Mouse (Mus musculus) CD4-positive naive resting alpha-beta T cell, adult 76 days (primary cell): ENCODE measurements around the gene 4921539E11Rik. TPM values are rescaled to one million over a fixed set of nuclear protein-coding genes. Genes with fewer than 3 reads are reported as not detected.

ENCODE experiments used
- total RNA-seq: library from RNA; stranded (reverse); gene quantifications from one replicate; pipeline ENCODE4 v1.2.4, GENCODE M21; 2023

Gene 4921539E11Rik
- total RNA-seq, result not detected

DNA sequence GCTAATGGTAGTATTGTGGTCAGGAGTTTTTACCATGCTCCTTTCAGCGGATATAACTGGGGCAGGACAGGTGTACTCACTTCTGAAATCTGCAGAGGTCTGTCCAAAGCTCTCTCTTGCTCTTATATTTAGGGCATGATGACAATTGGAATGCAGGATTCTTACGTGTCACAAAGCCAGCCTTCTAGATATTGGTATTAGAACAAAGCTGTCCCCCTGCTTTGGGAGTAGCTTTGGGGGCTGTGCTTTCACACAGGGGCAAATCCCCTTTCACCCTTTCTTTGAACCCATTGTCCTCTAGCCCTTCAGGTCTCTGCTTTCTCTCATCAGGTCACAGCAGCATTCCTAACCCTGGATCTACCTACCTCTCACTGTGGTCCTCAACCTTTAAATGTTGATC lies at the start of gene 4921539E11Rik:
TSS of gene 4921539E11Rik (minus strand) at position 101 of the 400 bp plus-strand sequence.

GRCm38 (mm10) chr4:103313587-103314525 lies 23.2 kb upstream of the 4921539E11Rik start, which contains the start of gene Oma1:
TSS of gene Oma1 (plus strand) at chr4:103313812.

DNA sequence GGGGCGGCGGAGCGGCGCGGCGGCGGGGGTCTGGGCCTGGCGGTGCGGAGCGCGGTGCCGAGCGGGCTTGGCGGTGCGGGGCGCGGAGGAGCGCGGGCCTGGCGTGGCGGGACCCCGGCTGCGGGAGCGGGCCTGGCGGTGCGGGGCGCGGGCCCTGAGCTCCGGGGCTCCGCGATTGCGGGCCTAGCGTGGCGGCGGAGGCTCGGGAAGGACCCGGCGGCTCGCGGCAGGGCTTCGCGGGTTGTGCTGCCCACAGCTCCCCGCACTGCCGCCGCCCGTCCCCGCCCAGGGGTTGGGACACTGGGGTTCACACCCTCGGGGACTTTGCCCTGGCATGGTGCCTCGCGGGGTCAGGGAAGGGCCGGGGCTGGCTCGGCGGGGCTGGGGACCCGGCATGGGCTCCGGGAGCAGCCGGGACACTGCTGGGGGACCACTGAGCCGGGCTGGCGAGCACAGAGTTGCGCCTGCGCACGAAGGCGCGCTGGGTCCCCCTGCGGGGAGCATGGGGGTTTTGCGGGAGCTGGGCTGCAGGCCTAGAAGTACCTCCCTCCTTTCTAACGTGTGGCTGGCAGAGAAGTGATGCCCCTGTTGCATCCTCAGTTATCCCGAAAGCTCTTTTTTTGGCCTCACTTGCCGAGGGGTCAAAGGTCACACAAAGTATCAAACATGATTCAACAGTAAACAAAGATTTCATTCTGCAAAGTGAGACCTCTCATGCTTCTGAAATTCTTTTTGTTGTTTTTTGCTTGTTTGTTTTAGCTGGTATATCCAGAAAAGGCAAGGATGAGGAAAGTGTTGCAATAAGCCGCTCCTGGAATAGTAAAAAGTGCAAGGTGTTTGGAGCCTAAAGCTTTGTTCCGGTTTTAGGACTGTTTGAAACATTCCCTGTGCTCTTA lies 75.5 kb downstream of the 4921539E11Rik start, which contains the start of gene Slc35d1:
TSS of gene Slc35d1 (minus strand) at position 240 of the 896 bp plus-strand sequence.

Other genes starting within 250 kb of the 4921539E11Rik start
- gene Mier1, start 176.5 kb downstream of the 4921539E11Rik start, total RNA-seq, result 136 TPM
- gene Wdr78, start 176.3 kb downstream of the 4921539E11Rik start, total RNA-seq, result 8.9 TPM
- gene Slc35d1, start 75.7 kb downstream of the 4921539E11Rik start, total RNA-seq, result 38.0 TPM
- 15.1 TPM for gene Oma1, start 22.9 kb upstream of the 4921539E11Rik start, total RNA-seq